Mouse (Mus musculus): ENCODE results near the gene Gnat1.

DNA sequence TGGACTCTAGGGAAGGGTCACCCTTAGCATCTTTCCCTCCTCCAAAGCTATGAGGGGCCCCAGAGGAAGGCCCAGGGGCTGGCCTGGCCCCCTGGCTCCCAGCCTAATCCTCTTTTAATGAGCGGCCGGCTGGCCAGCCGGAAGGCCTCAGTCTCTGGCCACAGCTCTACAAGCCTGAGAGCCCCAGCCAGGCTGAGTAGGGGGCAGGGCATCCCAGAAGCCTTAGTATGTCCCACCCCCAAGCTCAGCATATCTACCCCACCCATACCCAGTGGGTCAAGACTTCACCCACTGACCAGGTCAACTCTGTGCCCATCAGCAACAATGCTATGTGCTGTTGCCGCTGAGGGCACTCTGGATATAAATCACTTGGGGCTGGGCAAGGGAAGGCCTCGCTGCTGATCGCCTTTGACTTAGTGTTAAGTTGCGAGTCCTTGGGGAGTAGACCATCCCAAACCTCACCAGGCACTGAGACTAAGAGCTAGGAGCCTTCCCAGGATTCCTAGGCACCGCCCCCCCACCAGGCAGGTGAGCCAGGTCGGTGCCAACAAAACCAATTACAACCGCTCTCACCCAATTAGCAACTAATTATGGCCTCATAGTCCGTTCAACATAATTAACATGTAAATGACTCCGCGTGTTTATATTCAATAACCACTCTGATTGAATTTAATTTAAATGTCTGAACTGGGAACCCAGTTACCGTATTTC lies 18.5 kb upstream of the Gnat1 start:
- TF ChIP-seq CTCF (IDR thresholded peaks at IDR 0.05; ENCODE audit: insufficient read depth, low read length): no peak
- TF ChIP-seq POLR2A (IDR thresholded peaks at IDR 0.05; ENCODE audit: borderline replicate concordance, extremely low read depth, low read depth, low read length): no peak
